8 mouse cellular contexts compared by ENCODE assay signal in genomic region chr10:99641784-99642183, GRCm38 (mm10).
A peak's percentile ranks its signal among the peaks of the same experiment; 100 is the strongest.
DNase-seq lines count a peak whose midpoint lies in the region; ATAC-seq and TF ChIP-seq lines count a peak whose summit lies in the region.

No protein-coding gene starts in this region.

- H3K9ac ChIP-seq in forebrain, embryonic 13.5 days, result no peak overlapping the region
- no peak overlapping the region for H3K9ac ChIP-seq in hindbrain, embryonic 11.5 days (ENCODE audit: low read depth, low read length)

- peaks cover 2% of the 10 kb centered on the region; the same call in 1 of the 2 replicates for H3K27me3 ChIP-seq in E14TG2a.4 (ENCODE audit: insufficient read depth, low read length)
- no peaks in the 10 kb centered on the region for H3K27me3 ChIP-seq in forebrain, embryonic 13.5 days
- H3K27me3 ChIP-seq in hindbrain, embryonic 11.5 days (ENCODE audit: control insufficient read depth, insufficient read depth, low read length), result no peaks in the 10 kb centered on the region

- peak; percentile 80 for DNase-seq in adrenal gland, postnatal 14 days
- peak; percentile 63 for DNase-seq in hindbrain, embryonic 11.5 days (ENCODE audit: low spot score)
- peak; percentile 18 to 54 for DNase-seq in layer of hippocampus, adult 8-10 months (ENCODE audit: low spot score in 2 of 2)
- DNase-seq in retina, postnatal 7 days (ENCODE audit: low read depth, low spot score), result peak; percentile 54

- H3K9me3 ChIP-seq in E14TG2a.4 (ENCODE audit: low read length), result no peaks in the 10 kb centered on the region
- no peaks in the 10 kb centered on the region for H3K9me3 ChIP-seq in forebrain, embryonic 13.5 days (replicated peaks)
- no peaks in the 10 kb centered on the region for H3K9me3 ChIP-seq in hindbrain, embryonic 11.5 days (ENCODE audit: control insufficient read depth, low read length)

- H3K4me1 ChIP-seq in E14TG2a.4 (replicated peaks; ENCODE audit: low read depth, low read length), result no peaks in the 10 kb centered on the region
- H3K4me1 ChIP-seq in forebrain, embryonic 13.5 days, result peaks cover 16% of the 10 kb centered on the region
- no peaks in the 10 kb centered on the region for H3K4me1 ChIP-seq in hindbrain, embryonic 11.5 days (replicated peaks; ENCODE audit: control insufficient read depth, insufficient read depth, low read length)

- WGBS in forebrain, embryonic 13.5 days, result 7% methylated on average over 11 of the region's 11 CpGs
- whole genome bisulfite sequencing in hindbrain, embryonic 11.5 days, result 14% methylated on average over 11 of the region's 11 CpGs

- H3K27ac ChIP-seq in forebrain, embryonic 13.5 days, result no peak overlapping the region
- no peak overlapping the region for H3K27ac ChIP-seq in hindbrain, embryonic 11.5 days (ENCODE audit: low read depth, low read length)

- no peak overlapping the region for H3K4me2 ChIP-seq in forebrain, embryonic 13.5 days
- H3K4me2 ChIP-seq in hindbrain, embryonic 11.5 days (replicated peaks; ENCODE audit: low read depth, low read length), result no peak overlapping the region

- H3K36me3 ChIP-seq in E14TG2a.4 (ENCODE audit: insufficient read depth, low read length), result no peaks in the 10 kb centered on the region
- no peaks in the 10 kb centered on the region for H3K36me3 ChIP-seq in forebrain, embryonic 13.5 days (ENCODE audit: poor library complexity, severe bottlenecking)
- H3K36me3 ChIP-seq in hindbrain, embryonic 11.5 days (ENCODE audit: control insufficient read depth, insufficient read depth, low read length), result no peaks in the 10 kb centered on the region

- peak; percentile 62 for ATAC-seq in forebrain, embryonic 13.5 days
- peak; percentile 43; the same call in 1 of the 2 replicates for ATAC-seq in hindbrain, embryonic 11.5 days (ENCODE audit: low FRiP score)
- ATAC-seq in megakaryocyte, adult 5-6 weeks (ENCODE audit: poor library complexity, severe bottlenecking), result peak; percentile 74
- no peak for ATAC-seq in erythroid progenitor cell, adult 5-6 weeks (replicated peaks; ENCODE audit: low FRiP score, poor library complexity, severe bottlenecking)

- TF ChIP-seq CTCF in E14TG2a.4 (conservative IDR thresholded peaks at IDR 0.05; ENCODE audit: low read length), result peak; percentile 23

- no peak overlapping the region for H3K4me3 ChIP-seq in E14TG2a.4 (replicated peaks; ENCODE audit: low read length)
- H3K4me3 ChIP-seq in forebrain, embryonic 13.5 days, result no peak overlapping the region
- H3K4me3 ChIP-seq in hindbrain, embryonic 11.5 days (ENCODE audit: low read depth, low read length), result no peak overlapping the region
